Mouse (Mus musculus): ENCODE data around the gene Ptprn2.

DNA sequence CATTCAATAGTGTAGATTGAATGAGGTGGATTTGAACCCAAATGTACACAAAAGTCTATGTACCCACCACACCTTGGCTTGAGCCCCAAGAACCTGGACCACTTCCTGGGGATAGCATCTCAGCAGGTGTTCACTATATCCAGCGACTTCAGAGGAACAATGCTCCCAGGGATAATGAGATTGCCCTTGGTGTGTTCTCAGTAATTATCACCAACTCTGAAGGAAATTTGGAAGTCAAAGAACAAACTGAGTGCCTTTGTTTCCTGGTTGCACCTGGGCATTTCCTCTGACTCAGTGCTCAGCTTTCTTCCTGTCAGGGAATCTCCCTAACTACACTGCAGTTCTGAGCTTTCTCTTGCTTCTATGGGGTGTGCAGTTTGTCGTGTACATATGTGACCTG lies 411.1 kb downstream of the Ptprn2 start:
- TF ChIP-seq CTCF (IDR thresholded peaks at IDR 0.05; ENCODE audit: low read depth) (no peak), EP300 (IDR thresholded peaks at IDR 0.05; ENCODE audit: low read depth) (no peak)

All from liver, postnatal 0 days (tissue).